Mouse (Mus musculus) leukemia stem cell, adult 10-12 weeks (primary cell): ENCODE measurements around the gene Olfr1440. TPM values are rescaled to one million over a fixed set of nuclear protein-coding genes. Genes with fewer than 3 reads are reported as not detected.

Experiments
- polyA plus RNA-seq: library from polyadenylated mRNA; stranded (reverse); fragments of >175 nt; gene quantifications from 2 replicates; pipeline ENCODE4 v1.2.3, GENCODE M21; 2012; ENCODE audit warnings: low replicate concordance

Olfr1440 gene
- polyA plus RNA-seq, result not detected in 2 replicates

GRCm38 (mm10) chr19:12386979-12387378, at the start of gene Olfr1440:
Olfr1440 (plus strand) TSS chr19:12387279.

GRCm38 (mm10) chr19:12417361-12417760, 30.3 kb downstream of the Olfr1440 start, which contains the start of gene Olfr1441:
Olfr1441 (plus strand) TSS chr19:12417433.

GRCm38 (mm10) chr19:12427605-12428004, 40.5 kb downstream of the Olfr1440 start, which contains the start of gene Pfpl:
Pfpl (plus strand) TSS chr19:12427905.

Other genes starting within 250 kb of the Olfr1440 start
- not detected in 2 replicates for gene Olfr1555-ps1, start 217.2 kb upstream of the Olfr1440 start, polyA plus RNA-seq
- gene Olfr1431, start 186.6 kb upstream of the Olfr1440 start, polyA plus RNA-seq, result 0.19 TPM in 1 of 2 replicates, not detected in the other
- not detected in 2 replicates for gene Olfr1432, start 154.7 kb upstream of the Olfr1440 start, polyA plus RNA-seq
- gene Olfr262, start 145.6 kb upstream of the Olfr1440 start, polyA plus RNA-seq, result not detected in 2 replicates
- gene Olfr235, start 126.2 kb upstream of the Olfr1440 start, polyA plus RNA-seq, result 0.17 TPM in 1 of 2 replicates, not detected in the other
- not detected in 2 replicates for gene Olfr1434, start 107.4 kb upstream of the Olfr1440 start, polyA plus RNA-seq
- gene Olfr1436, start 88.1 kb upstream of the Olfr1440 start, polyA plus RNA-seq, result not detected in 2 replicates
- not detected in 2 replicates for gene Olfr1437, start 62.2 kb upstream of the Olfr1440 start, polyA plus RNA-seq
- not detected in 2 replicates for gene Olfr1438-ps1, start 51.4 kb upstream of the Olfr1440 start, polyA plus RNA-seq
- gene Olfr1441, start 30.2 kb downstream of the Olfr1440 start, polyA plus RNA-seq, result not detected in 2 replicates
- gene Pfpl, start 40.6 kb downstream of the Olfr1440 start, polyA plus RNA-seq, result not detected in 2 replicates
- gene Mpeg1, start 73.5 kb downstream of the Olfr1440 start, polyA plus RNA-seq, result 3.4 and 4.1 TPM in 2 replicates
- 1.2 and 1.4 TPM in 2 replicates for gene Dtx4, start 114.2 kb downstream of the Olfr1440 start, polyA plus RNA-seq
- 0.41 and 3.6 TPM in 2 replicates for gene Fam111a, start 158.5 kb downstream of the Olfr1440 start, polyA plus RNA-seq
- not detected in 2 replicates for gene Gm4952, start 212.7 kb downstream of the Olfr1440 start, polyA plus RNA-seq
- not detected in 2 replicates for gene Glyat, start 246.0 kb downstream of the Olfr1440 start, polyA plus RNA-seq